Mouse (Mus musculus) thymus, postnatal 0 days (tissue): ENCODE data around the gene Inf2. TPM values are rescaled to one million over a fixed set of nuclear protein-coding genes. Genes with fewer than 3 reads are reported as not detected.

Experiments used
- DNase-seq: peaks from one replicate; pipeline ENCODE4 v3.0.0-alpha.2; 2015; ENCODE audit warnings: low spot score
- polyA plus RNA-seq: library from polyadenylated mRNA; unstranded; fragments of >200 nt; fragmentation: Nextera tagmentation; extraction: Ambion mirVana; gene quantifications from 2 replicates; pipeline ENCODE4 v1.2.1, GENCODE M21; 2015

Inf2 gene
- polyA plus RNA-seq, 1 experiment from 2014 or later: 3.1 TPM

- DNase-seq: no peak
Observed at GRCm38 (mm10) chr12:112594989-112595388, 6.4 kb downstream of the Inf2 start.

DNA sequence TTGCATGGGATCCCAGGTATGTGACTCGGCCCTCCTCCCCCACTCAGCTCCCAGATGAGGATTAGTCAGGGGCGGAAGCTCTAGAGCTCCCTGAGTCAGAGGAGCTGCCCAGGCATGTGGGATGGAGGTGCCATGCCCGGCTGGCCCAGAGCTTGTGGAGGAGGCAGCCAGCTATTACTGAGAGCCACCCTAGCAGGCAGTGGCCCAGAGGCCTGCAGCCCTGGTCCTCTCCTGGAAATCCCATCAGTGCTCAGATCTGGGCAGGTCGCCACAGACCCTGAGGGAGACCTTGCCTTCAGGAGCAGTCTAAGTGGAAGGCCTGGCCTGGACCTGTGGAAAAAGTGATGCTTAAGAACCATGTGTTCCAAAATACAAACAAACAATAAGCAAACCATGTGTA is 7.0 kb downstream of the Inf2 start:
- no peak for DNase-seq

- no peak for DNase-seq
Observed at GRCm38 (mm10) chr12:112596454-112596853, 7.9 kb downstream of the Inf2 start.

DNA sequence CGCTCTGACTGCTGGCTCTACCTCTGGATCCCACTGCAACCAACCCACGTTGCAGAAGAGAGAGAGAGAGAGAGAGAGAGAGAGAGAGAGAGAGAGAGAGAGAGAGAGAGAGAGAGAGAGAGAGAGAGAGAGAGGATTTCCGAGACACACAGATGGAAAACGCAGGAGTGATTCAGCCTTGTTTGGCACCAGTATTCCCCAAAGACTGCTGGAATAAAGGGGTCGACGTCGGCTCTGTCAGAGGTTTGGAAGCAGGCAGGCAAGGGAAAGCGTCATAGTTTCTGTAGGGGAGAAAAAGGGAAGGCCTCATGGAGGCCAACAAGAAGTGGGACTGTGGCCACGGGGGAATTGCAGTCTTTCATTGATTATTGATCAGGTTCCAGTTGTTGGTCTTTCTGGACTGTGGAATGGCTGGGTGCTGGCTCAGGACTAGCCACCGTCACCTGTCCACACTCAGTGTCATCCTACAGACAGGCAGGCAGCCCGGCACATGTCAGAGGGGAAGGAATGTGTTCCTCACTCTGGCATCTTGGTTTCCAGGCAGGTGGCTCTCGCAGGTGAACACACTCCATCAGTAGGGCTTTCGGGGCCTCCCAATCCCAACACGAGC is 8.4 kb downstream of the Inf2 start:
- DNase-seq: no peak

GRCm38 (mm10) chr12:112597618-112598017 is 9.0 kb downstream of the Inf2 start:
- no peak for DNase-seq

DNA sequence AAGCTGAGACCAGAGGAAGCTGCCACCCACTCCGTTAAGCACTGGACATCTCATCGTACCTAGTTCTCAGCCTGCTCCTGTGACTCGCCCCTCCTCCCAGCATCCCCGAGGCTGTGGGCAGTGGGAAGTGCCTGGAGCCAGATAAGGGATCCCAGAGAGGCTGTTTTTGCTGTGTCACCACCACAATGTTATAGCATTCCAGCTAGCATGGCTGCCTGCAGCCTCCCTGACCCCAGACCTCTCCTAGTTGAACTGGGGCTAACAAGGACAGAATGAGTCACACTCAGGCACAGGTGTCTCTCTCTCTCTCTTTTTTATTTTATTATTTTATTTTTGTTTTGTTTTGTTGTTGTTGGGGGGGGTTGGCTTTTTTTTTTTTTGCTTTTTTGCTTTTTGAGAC is 10.6 kb downstream of the Inf2 start:
- DNase-seq: no peak

GRCm38 (mm10) chr12:112599942-112600611 is 11.5 kb downstream of the Inf2 start:
- DNase-seq: no peak

DNA sequence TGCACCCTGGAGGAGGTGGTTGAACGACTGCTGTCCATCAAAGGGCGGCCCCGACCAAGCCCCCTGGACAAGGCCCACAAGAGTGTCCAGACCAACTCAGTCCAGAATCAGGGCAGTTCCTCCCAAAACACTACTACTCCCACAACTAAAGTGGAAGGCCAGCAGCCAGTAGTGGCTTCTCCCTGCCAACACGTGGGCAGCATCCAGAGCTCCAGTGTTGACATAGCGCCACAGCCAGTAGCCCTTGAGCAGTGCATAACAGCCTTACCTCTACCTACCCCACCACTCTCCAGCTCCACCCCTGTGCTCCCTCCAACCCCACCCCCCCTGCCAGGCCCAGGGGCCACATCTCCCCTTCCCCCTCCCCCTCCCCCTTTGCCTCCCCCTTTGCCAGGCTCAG is 15.4 kb downstream of the Inf2 start:
- DNase-seq: no peak

- peak; percentile 45 for DNase-seq
Observed at GRCm38 (mm10) chr12:112604709-112605649, 16.4 kb downstream of the Inf2 start.

GRCm38 (mm10) chr12:112605766-112606165 is 17.2 kb downstream of the Inf2 start:
- DNase-seq: peak; percentile 66

GRCm38 (mm10) chr12:112606998-112607397 is 18.4 kb downstream of the Inf2 start:
- no peak for DNase-seq

- DNase-seq: no peak
Observed at GRCm38 (mm10) chr12:112609031-112609430, 20.4 kb downstream of the Inf2 start.

DNA sequence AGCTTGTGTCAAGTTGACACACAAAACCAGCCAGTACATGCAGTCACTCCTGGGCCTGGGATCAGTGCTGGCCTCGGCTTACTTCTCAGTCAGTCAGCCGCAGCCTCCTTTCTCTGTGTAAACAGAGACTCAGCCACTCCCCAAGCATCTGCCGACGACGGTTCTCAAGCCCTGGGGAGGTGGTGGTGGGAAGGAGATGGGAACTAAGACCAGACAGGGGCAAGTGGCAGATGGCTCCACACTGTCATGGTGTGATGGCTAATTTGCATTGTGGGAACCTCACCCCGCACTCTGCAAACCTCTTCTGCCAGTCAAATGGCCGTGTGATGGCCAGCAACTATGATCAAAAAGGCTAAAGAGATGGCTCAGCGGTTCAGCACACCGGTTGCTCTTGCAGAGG is 28.1 kb downstream of the Inf2 start:
- no peak for DNase-seq

- peak; percentile 70 for DNase-seq
Observed at GRCm38 (mm10) chr12:112617184-112617583, 28.6 kb downstream of the Inf2 start.

DNA sequence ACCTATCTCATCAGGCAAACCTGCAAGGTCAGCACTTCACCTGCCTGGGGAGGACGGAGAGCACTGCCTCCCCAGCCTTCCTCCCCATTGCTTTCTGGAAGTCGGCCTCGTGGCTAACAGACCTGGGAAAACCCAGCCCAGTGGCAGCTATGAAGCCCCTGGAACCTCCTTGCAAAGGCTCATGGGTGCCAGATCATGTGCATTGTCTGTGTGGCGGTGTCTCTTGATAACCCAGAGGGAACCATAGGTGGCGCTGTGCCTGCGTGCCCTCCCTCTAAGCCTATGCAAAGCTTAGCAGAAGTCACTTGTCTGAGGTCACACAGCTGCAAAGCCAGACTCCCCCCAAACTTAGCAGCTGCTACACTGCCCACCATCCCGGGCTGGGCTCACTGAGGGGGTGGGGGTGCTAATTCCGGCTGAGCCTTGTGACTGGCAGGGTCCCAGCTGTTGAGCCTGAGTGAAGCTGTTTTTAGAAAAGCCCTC is 29.4 kb downstream of the Inf2 start:
- DNase-seq: peak; percentile 95

DNA sequence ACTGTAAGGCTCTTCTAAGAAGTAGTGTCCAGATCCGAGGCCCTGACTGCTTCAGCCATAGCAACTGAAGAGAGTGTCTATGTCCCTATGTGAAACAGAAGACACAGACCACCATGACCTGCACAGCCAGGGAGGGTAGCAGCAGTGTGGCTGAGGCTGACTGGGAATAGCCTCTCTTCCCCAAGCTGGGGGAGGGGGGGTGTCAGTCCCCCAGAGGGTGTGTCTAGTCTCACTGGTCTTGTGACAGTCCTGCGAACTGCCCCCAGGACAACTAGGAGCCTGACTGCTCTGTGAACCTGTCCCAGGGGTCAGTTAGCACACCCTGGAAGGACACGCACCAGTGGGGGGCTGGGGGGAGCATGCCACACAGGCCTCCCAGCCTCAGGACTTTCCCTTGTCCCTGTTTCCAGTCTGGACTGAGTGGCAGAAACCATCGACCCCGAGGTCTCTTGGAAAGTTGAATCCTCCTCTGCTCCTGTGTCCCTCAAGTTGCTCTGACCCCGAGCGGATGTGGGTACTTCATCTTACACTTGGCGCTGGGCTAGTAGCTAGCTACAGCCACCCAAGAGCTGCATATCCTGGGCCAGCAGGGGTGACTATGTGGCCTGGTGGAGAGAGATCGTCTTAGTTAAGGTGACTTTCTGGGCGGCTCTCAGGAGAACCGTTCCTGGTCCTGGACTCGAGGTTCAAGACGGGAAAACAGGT is 30.5 kb downstream of the Inf2 start:
- peak; percentile 77 for DNase-seq

DNA sequence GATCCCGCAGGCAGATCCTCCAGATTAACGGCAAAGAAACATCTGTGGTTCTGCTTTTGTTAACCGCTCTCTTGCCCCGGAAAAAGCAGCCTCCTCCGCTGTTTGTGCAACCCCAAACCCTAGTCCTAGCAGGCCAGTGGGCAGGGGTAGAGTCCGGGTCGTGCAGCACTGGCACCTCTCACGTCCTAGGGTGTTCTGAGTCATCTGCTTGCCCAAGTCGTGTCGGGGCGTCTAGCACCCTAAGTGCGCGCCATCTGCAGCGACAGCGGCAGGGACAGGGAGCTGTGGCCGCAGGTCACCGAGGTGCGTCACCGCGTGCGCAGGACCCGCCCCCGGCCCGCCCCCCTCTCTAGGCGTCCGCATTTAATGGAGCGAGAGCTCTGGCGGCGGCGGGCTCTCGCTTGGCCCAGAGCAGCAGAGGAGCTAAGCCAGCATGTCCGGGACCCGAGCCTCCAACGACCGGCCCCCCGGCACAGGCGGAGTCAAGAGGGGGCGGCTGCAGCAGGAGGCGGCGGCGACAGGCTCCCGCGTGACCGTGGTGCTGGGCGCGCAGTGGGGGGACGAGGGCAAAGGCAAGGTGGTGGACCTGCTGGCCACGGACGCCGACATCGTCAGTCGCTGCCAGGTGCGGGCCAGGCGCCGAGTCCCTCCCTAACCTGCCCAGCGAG is 31.2 kb downstream of the Inf2 start, which contains the start of gene Adssl1:
Adssl1 (plus strand) TSS at position 360 of the 668 bp plus-strand sequence.
- peak; percentile 53 for DNase-seq

GRCm38 (mm10) chr12:112620354-112621061 is 31.9 kb downstream of the Inf2 start:
- DNase-seq: peak; percentile 34

DNA sequence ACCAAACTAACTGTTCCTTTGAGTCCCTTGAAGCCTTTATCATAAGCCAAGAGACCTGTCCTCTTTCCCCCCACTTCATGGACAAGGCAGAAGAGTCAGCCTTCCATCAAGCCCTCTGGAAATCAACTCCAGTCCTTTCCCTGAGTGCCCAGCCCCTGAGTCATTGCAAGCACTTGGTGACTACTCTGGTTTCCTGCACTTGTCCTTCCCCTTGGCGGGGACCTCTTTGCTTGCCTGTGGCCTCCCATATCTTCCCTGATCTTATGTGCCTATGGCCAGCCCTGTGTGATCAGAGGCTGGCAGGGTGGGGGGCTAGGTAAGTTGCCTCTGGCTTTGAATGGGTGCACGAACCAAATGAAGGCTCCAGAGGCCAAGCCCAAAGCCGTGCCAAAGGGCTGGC is 33.3 kb downstream of the Inf2 start:
- no peak for DNase-seq

GRCm38 (mm10) chr12:112623742-112624141 is 35.2 kb downstream of the Inf2 start:
- peak; percentile 64 for DNase-seq
